Mouse (Mus musculus): ENCODE measurements around the gene Gm29735.
"Not testable (repeated sequence)": the region's sequence is repeated elsewhere in the genome, so short reads cannot be mapped to it uniquely, and the experiment has no call there.

Gene Gm29735

DNA sequence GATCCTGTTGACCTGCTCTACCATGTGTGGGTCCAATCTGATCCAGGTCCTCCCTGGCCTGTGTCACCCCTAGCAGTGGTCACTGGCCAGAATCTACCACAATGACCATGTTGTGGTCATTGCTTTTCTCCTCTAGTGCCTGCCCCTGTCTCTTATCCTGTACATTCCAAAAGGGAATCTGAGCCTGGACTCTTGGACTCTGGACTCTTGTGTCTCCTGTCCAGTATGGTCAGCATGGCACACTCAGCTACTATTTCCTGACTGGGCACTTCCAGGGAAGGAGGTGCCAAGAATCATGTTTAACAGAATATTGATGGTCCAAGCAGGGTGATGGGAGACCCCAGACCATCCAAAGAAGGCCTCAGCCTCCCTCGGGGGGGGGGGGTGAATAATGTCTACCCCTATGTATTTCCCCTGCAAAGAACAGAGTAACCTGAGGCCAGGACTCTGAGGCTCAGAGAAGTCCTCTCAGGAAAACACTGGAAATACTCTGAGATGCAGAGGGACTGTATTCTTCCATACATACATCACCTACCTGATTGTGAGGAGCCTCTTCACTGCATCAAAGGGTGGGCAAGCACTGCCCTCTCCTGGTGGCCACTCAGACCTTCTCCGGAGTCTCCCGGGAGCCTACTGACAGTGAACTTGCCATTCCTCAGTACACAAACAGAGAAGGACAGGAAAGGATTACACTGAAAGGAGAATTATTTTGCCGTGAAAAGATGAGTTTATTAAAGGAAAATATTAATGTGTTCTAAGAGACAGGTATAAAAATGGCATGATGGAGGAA, 22.5 kb downstream of the Gm29735 start:
- ATAC-seq (ENCODE audit: insufficient number of reproducible peaks, low FRiP score, low TSS enrichment), result no peak

DNA sequence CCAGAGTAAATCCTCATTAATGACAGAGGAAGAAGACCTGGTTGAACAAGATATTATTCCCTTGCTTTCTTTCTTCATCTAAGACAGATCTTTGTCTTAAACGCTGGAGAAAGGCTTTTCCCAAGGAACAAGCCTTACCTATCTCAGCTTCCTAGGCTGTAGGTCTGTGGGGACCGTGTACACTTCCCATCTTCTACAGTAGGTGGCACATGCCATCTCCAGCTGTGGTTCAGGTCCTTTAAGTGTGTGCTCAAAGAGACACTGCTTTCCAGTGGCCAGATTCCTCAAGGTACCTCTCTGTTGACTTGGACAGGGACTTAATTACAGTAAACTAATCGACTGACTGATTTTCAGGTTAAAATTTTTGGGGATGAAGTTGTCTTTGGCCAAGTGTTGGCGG, 28.1 kb downstream of the Gm29735 start:
- ATAC-seq (ENCODE audit: insufficient number of reproducible peaks, low FRiP score, low TSS enrichment), result no peak

GRCm38 (mm10) chr7:142120629-142121028, 36.3 kb downstream of the Gm29735 start, which contains the start of gene Gm45618:
Gene Gm45618 (minus strand): TSS chr7:142120729.
- not testable (repeated sequence) for ATAC-seq (ENCODE audit: insufficient number of reproducible peaks, low FRiP score, low TSS enrichment)

GRCm38 (mm10) chr7:142119632-142120031, 37.3 kb downstream of the Gm29735 start:
- no peak for ATAC-seq (ENCODE audit: insufficient number of reproducible peaks, low FRiP score, low TSS enrichment)
